Mouse (Mus musculus): ENCODE results near the gene Krr1.
"Not testable (repeated sequence)": the region's sequence is repeated elsewhere in the genome, so short reads cannot be mapped to it uniquely, and the experiment has no call there.

GRCm38 (mm10) chr10:112028689-112029088 is 56.2 kb downstream of the Krr1 start:
- TF ChIP-seq CTCF, POLR2A (IDR thresholded peaks at IDR 0.05; ENCODE audit: insufficient read depth, low read depth, low read length): not testable (repeated sequence)
